Mouse (Mus musculus) myocyte (in vitro differentiated cells): Measurements from ENCODE around the gene Olfr905. TPM values are rescaled to one million over a fixed set of nuclear protein-coding genes. Genes with fewer than 3 reads are reported as not detected.

ENCODE experiments used
- H3K27me3 ChIP-seq: one replicate; pipeline ENCODE4 v1.6.1; 2011; ENCODE audit not compliant: control insufficient read depth, insufficient read depth, insufficient read length
- H3K36me3 ChIP-seq: one replicate; pipeline ENCODE4 v1.6.1; 2011; ENCODE audit not compliant: control insufficient read depth, insufficient read depth
- H3K4me2 ChIP-seq: one replicate; pipeline ENCODE4 v1.6.1; 2011; ENCODE audit warnings: low read depth, control low read depth
- H3K4me3 ChIP-seq: one replicate; pipeline ENCODE4 v1.5.1; 2011; ENCODE audit warnings: mild to moderate bottlenecking, control low read depth, moderate library complexity
- H3K79me2 ChIP-seq: one replicate; pipeline ENCODE4 v1.6.1; 2011; ENCODE audit not compliant: control insufficient read depth, insufficient read depth
- H3ac ChIP-seq: one replicate; pipeline ENCODE4 v1.6.1; 2011; ENCODE audit not compliant: control insufficient read depth, insufficient read length
- CEBPB ChIP-seq: IDR thresholded peaks from 2 replicates; pipeline ENCODE4 v1.6.1; 2011; ENCODE audit warnings: mild to moderate bottlenecking, moderate library complexity; ENCODE audit not compliant: poor library complexity, insufficient read depth, severe bottlenecking
- E2F4 ChIP-seq: IDR thresholded peaks from one replicate; pipeline ENCODE4 v1.6.1; 2011; ENCODE audit warnings: mild to moderate bottlenecking, control low read depth, moderate library complexity; ENCODE audit not compliant: insufficient read depth
- MAX ChIP-seq: IDR thresholded peaks from one replicate; pipeline ENCODE4 v1.6.1; 2011; ENCODE audit warnings: low read depth, mild to moderate bottlenecking, control low read depth
- MYOD1 ChIP-seq, 3 experiments: IDR thresholded peaks; one replicate each; pipeline ENCODE4 v1.6.1; 2011; ENCODE audit warnings: control low read depth in 2 of 3, low read depth in 2 of 3, mild to moderate bottlenecking in 2 of 3, moderate library complexity in 1 of 3; ENCODE audit not compliant: insufficient read length in 2 of 3, control insufficient read depth in 1 of 3
- MYOG ChIP-seq, 3 experiments: IDR thresholded peaks; one replicate each; pipeline ENCODE4 v1.6.1; 2011; ENCODE audit warnings: control low read depth in 2 of 3, low read depth in 2 of 3, mild to moderate bottlenecking in 2 of 3; ENCODE audit not compliant: insufficient read length in 2 of 3, control insufficient read depth in 1 of 3, insufficient read depth in 1 of 3
- POLR2A ChIP-seq: IDR thresholded peaks from one replicate; pipeline ENCODE4 v1.6.1; 2011; ENCODE audit warnings: low read depth, mild to moderate bottlenecking, control low read depth, moderate library complexity; ENCODE audit not compliant: insufficient read length
- POLR2AphosphoS2 ChIP-seq: IDR thresholded peaks from one replicate; pipeline ENCODE4 v1.6.1; 2011; ENCODE audit warnings: low read depth, control low read depth; ENCODE audit not compliant: insufficient read length
- REST ChIP-seq: IDR thresholded peaks from one replicate; pipeline ENCODE4 v1.6.1; 2011; ENCODE audit warnings: mild to moderate bottlenecking, control low read depth, moderate library complexity; ENCODE audit not compliant: insufficient read depth, insufficient read length
- SRF ChIP-seq: IDR thresholded peaks from one replicate; pipeline ENCODE4 v1.6.1; 2011; ENCODE audit warnings: low read depth; ENCODE audit not compliant: control insufficient read depth, insufficient read length
- TCF12 ChIP-seq: IDR thresholded peaks from one replicate; pipeline ENCODE4 v1.6.1; 2011; ENCODE audit warnings: mild to moderate bottlenecking, control low read depth; ENCODE audit not compliant: poor library complexity, insufficient read depth, severe bottlenecking
- TCF3 ChIP-seq: IDR thresholded peaks from one replicate; pipeline ENCODE4 v1.6.1; 2011; ENCODE audit warnings: low read depth, control low read depth; ENCODE audit not compliant: insufficient read length
- USF1 ChIP-seq: IDR thresholded peaks from one replicate; pipeline ENCODE4 v1.6.1; 2011; ENCODE audit warnings: low read depth, mild to moderate bottlenecking, control low read depth, moderate library complexity
- polyA plus RNA-seq: library from polyadenylated mRNA; unstranded; fragments of >200 nt; fragmentation: generic; extraction: Trizol; gene quantifications from one replicate; pipeline ENCODE4 v1.2.1, GENCODE M21; 2012; ENCODE audit warnings: missing spikeins

Olfr905 gene
- polyA plus RNA-seq, 1 experiment, result not detected

GRCm38 (mm10) chr9:38521280-38521679 lies 50.4 kb downstream of the Olfr905 start, which contains the start of gene Olfr911-ps1:
TSS of gene Olfr911-ps1 (plus strand) at chr9:38521580.
- H3K4me2 ChIP-seq, result no peak within 1 kb of the TSS
- TF ChIP-seq CEBPB (no peak), MYOG (IDR thresholded peaks at IDR 0.05; ENCODE audit: control insufficient read depth in 1 of 3, insufficient read depth in 1 of 3, insufficient read length in 2 of 3, low read depth in 2 of 3) (no peak), SRF (no peak), REST (no peak), TCF12 (no peak), POLR2AphosphoS2 (no peak), MYOD1 (IDR thresholded peaks at IDR 0.05; ENCODE audit: control insufficient read depth in 1 of 3, insufficient read length in 2 of 3, low read depth in 2 of 3) (no peak), POLR2A (no peak), TCF3 (no peak), E2F4 (no peak), USF1 (no peak), MAX (no peak)
- H3K4me3 ChIP-seq, result no peak within 1 kb of the TSS
- H3K36me3 ChIP-seq, result no peaks in the 10 kb centered on the region
- H3K27me3 ChIP-seq, result no peaks in the 10 kb centered on the region
- H3K79me2 ChIP-seq, result no peaks in the 10 kb centered on the region
- no peak within 1 kb of the TSS for H3ac ChIP-seq

Other genes starting within 250 kb of the Olfr905 start
- not detected for gene Olfr143, start 218.3 kb upstream of the Olfr905 start, polyA plus RNA-seq
- gene Olfr895, start 203.3 kb upstream of the Olfr905 start, polyA plus RNA-seq, result not detected
- gene Olfr896-ps1, start 180.0 kb upstream of the Olfr905 start, polyA plus RNA-seq, result not detected
- not detected for gene Olfr25, start 142.0 kb upstream of the Olfr905 start, polyA plus RNA-seq
- gene Olfr898, start 122.7 kb upstream of the Olfr905 start, polyA plus RNA-seq, result not detected
- gene Olfr250, start 104.2 kb upstream of the Olfr905 start, polyA plus RNA-seq, result not detected
- not detected for gene Olfr251, start 94.0 kb upstream of the Olfr905 start, polyA plus RNA-seq
- 0.01 TPM for gene Olfr147, start 69.4 kb upstream of the Olfr905 start, polyA plus RNA-seq
- 0.01 TPM for gene Olfr901, start 41.7 kb upstream of the Olfr905 start, polyA plus RNA-seq
- not detected for gene Olfr902, start 23.5 kb upstream of the Olfr905 start, polyA plus RNA-seq
- gene Olfr904, start 8.0 kb upstream of the Olfr905 start, polyA plus RNA-seq, result not detected
- gene Olfr906, start 16.0 kb downstream of the Olfr905 start, polyA plus RNA-seq, result not detected
- not detected for gene Olfr907, start 24.7 kb downstream of the Olfr905 start, polyA plus RNA-seq
- gene Olfr911-ps1, start 50.5 kb downstream of the Olfr905 start, polyA plus RNA-seq, result not detected
- gene Olfr910, start 66.7 kb downstream of the Olfr905 start, polyA plus RNA-seq, result not detected
- not detected for gene Olfr912, start 109.1 kb downstream of the Olfr905 start, polyA plus RNA-seq
- gene Olfr913, start 121.7 kb downstream of the Olfr905 start, polyA plus RNA-seq, result not detected
- not detected for gene Olfr914, start 134.0 kb downstream of the Olfr905 start, polyA plus RNA-seq
- gene Olfr916, start 188.8 kb downstream of the Olfr905 start, polyA plus RNA-seq, result not detected
- not detected for gene Olfr917, start 194.7 kb downstream of the Olfr905 start, polyA plus RNA-seq
- gene Olfr918, start 203.5 kb downstream of the Olfr905 start, polyA plus RNA-seq, result not detected
- not detected for gene Olfr919, start 232.6 kb downstream of the Olfr905 start, polyA plus RNA-seq
- gene Vwa5a, start 247.2 kb downstream of the Olfr905 start, polyA plus RNA-seq, result 10.3 TPM